Mouse (Mus musculus) embryonic fibroblast, embryonic 13.5 days (primary cell): ENCODE data around the gene Pdcl2.

ENCODE experiments used
- CTCF ChIP-seq: IDR thresholded peaks from 2 replicates; pipeline ENCODE4 v1.5.1; 2011; ENCODE audit warnings: mild to moderate bottlenecking, control low read depth, low read length, moderate library complexity, borderline replicate concordance; ENCODE audit not compliant: insufficient read depth
- POLR2A ChIP-seq: IDR thresholded peaks from 2 replicates; pipeline ENCODE4 v1.6.1; 2011; ENCODE audit warnings: low read depth, mild to moderate bottlenecking, control low read depth, low read length, moderate library complexity

DNA sequence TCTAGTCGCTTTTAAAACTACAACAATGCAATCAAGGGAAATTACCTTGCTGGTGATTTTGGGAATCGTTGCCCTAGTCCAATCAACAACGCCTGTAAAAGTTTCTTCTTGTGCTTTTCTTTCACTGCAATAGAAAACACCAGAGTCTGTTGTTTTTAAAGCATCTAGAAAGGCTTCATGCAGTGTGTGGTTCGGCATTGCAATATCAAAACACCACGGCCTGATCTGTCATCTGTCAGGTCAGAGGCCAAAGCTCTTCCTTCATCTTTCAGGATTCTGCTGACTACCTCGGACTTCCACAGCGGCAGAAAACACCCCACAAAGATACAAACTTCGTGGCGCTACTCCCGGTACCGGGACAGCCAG, 27.6 kb downstream of the Pdcl2 start:
- TF ChIP-seq CTCF (no peak), POLR2A (no peak)
